Mouse (Mus musculus) right cerebral cortex, postnatal 4 days (tissue): ENCODE measurements around the gene Kcnk10.
"Not testable (repeated sequence)": the region's sequence is repeated elsewhere in the genome, so short reads cannot be mapped to it uniquely, and the experiment has no call there.

Experiments
- DNase-seq: peaks from one replicate; pipeline ENCODE4 v3.0.0-alpha.2; 2022

The Kcnk10 gene

DNA sequence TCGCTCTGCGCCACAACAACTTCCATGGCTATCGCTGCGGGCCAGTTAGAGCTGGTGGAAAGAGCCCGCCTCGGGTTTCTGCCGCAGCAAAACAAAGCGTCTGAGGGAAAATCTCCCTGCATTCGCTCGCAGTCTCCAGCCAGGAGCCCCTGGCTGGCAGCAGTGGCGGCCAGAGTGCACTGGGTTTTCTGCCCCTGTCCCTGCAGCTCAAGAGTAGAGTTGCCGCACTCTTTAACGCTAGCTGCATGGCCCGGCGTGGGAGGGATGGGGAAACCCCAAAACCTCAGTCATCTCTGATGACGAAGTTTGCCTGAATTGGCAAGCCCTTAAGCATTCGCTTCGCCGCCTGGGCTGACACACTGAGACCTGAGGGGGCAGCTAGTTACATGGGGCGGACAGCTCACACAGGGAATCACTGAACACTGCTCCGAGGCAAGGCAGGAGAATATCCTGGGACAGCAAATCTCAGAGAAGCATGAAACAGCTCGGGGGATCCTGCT lies at the start of gene Kcnk10:
Gene Kcnk10, minus strand, starts transcription at position 450 of the 500 bp plus-strand sequence.
- no peak for DNase-seq

DNA sequence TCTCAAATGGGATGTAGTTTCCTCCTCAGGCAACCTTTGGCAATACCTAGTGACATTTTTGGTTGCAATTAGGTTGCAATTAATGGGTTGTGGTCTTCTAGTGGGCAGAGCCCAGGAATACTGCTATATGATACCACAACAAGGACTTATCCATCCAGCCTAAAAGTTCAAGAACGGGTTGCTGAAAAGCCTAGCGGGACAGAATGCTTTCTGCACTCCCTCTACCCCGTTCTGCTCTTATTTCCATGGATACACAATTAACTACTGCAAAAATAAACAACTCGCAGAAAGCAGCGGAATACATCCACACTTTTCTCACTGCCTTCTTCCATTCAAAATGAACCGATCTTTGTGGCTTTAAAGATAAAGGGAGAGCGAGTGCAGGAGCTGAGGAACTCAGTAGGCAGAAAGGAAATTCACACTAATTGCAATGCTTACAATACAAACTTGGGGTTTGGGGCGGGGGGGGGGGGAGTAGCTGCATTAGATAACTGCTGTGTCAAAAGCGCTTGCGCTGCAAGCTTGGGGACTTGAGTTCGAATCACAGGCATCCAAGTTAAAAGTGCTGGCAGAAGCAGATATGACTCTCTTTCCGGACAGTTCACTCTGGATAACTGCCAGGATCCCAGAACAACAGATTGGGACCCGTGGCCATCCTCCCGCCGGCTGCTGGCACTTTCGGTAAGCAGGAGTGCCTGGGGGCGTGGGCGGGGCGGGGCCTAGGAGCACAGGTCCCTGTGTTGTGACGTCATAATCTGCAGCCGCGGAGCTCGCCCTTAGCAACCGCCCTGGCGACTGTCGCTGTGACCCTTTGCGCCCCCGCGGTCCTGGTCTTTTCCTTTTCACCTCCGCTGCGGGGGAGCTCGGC lies 49.5 kb upstream of the Kcnk10 start, which contains the start of gene Spata7:
Gene Spata7, plus strand, starts transcription at position 766 of the 868 bp plus-strand sequence.
- peak; percentile 81 for DNase-seq

DNA sequence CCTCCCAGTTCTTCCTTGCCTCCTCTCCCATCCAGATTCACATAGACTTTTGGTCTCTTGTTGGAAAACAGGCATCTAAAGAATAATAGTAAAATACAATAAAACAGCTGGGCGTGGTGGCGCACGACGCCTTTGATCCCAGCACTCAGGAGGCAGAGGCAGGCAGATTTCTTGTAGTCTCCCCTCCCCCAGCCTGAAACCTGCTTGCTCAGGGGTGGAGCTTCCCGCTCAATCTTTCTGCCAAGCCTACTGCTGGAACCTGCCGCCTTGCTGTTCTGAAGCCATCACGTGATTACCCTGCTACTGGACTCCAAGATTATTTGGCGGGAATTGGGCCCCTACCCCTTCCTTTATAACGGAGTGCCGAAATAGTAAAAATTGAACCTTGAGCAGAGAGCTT lies 45.2 kb upstream of the Kcnk10 start:
- DNase-seq = not testable (repeated sequence)

DNA sequence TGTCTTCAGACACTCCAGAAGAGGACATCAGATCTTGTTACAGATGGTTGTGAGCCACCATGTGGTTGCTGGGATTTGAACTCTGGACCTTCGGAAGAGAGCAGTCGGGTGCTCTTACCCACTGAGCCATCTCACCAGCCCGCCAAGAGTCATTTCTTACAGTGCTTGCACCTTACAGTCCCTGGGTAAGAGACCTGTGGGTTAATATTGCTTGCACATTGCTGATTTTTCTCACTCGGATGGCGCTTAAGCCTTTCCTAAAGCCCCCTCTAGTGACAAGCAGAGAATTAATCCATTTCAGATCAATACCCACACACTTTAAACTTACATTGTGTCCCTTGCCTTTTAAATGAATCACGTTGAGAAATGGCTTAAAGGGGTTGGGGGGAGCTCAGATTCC lies 42.8 kb upstream of the Kcnk10 start:
- peak; percentile 11 for DNase-seq

DNA sequence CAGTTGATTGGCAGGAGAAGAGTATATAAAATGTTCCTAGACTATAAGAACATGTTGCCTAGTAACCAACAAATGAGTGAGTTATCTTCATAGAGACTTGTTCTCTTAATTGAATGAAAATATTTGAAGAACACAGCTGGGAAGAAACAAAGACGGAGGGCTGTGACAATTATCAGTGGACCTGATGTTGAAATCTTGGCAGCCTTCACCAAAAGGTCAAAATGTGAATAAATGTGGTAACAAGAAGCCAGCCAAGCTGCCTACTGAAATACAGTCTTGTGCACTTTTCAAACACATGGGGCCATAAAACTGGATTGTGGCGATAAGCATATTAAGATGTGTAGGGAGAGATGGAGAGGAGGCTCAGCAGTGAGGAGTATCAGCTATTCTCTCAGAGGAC lies 41.4 kb upstream of the Kcnk10 start:
- no peak for DNase-seq

DNA sequence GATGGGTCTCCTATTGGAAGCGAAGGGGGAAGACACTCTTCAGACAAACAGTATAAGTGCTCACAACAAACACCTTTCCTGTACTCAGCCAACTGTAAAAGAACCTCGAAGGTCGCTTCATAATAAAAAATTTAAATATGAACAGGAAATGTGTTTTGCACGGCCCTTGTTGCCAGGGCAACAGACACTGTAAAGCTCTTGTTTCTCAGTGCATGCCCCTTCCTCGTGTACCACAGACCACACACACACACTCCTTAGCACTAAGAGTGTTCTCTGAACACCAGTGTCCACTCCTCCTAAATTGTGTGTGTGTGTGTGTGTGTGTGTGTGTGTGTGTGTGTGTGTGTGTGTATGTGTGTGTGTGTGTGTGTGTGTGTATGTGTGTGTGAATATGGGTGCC lies 37.6 kb upstream of the Kcnk10 start:
- no peak for DNase-seq

DNA sequence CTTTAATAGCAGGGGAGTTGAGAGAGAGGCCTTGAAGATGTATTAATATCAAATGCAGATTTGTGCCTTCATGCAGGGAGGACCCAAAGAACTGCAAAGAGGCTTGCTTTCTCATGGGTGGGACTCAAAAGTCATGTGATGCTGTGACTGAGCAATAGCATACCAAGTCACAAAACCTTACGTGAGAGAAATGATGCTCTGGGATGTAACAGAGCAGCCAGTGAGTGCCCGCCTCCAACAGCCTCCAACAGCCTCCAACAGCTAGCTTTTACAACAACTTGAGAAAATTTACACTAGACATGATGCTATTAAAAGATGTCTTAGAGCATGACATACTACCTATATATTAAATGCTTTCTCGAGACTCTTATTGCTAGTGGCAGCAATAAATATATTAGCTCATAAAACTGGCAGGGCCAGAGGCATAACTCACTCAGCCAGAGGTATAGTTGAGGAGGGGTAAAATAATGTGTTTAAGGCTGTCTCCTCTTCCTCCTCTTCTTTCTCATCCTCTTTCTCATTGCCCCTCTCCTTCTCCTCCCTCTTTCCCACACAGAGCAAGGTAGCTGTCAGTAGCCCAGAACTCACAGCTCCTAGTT lies 36.9 kb upstream of the Kcnk10 start:
- DNase-seq = no peak

DNA sequence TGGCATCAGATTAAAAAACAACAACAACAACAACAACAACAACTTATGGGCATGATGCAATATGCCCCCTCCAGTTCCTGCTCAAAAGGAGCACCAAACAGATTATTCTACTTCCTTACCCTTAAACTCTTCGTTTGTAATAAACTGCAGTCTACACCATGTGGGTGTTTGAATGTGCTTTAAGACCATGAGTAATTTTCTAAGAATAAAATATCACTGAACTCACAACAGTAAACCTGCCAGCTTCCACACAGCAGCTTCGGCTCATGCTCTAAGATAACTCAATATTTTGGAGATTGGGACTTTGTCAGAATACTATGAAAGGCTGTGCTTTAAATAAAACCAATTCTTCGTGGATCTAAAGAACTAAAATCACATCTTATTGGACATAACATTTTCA lies 32.2 kb upstream of the Kcnk10 start:
- DNase-seq = no peak

DNA sequence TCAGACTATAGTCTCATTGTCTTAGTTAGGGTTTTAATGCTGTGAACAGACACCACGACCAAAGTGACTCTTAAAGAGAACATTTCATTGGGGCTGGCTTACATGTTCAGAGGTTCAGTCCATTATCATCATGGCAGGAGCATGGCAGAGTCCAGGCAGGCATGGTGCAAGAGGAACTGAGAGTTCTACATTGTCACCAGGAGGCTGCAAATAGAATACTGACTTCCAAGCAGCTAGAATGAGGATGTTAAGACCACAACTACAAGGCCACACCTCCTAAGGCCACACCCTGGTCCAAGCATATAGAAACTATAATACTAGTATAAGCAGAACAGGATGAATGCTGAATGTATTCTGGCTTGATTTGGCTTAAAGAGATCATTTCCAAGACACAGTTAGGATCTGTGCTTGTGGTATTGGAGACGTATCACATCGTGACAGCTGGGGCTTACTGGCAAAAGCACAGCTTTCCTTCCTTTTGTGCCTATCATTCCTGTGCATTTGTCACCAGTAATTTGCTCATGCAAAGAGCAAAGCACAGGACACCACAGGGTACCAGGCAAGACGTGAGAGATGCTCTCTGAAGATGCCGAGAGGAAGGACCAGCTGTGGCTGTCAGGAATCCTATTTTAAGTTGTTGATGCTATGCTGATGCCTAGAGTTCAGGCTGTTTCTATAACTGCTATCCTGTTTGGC lies 28.6 kb upstream of the Kcnk10 start:
- no peak for DNase-seq

DNA sequence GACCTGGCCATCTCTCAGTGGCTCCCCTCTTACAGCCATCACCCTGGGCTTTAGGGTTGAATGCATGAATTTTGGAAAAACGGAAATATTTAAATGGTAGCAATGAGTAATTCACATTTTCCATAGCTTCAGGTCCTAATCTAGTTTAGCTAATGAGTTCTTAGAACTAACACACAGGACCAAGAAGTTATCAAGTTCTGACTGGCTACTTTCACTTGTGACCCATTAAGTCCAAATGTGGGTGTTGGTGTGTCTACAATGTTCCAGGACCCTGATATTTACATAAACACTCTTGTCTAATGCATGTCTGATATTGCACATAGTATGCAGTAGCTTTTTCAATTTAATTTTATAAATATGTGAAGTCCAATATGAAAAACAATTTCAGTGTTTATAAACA lies 27.2 kb upstream of the Kcnk10 start:
- no peak for DNase-seq

DNA sequence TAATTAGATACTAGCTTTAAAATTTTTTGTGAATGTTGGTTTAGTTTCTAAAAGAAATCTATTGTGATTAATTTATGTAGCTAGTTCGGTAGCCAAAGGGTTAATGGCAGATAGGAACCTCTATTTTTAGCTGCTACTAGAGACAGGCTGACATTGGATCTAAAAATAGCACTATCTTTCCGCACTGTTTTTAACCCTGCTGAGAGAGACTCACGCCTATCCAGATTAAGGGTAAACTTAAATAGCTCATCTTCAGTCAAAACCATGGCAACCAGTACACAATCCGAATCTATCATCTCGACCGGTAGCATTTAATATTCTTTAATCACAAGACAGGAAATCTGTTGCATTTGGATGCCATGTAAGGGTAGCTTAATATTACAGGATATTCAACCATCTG lies 24.0 kb upstream of the Kcnk10 start:
- DNase-seq = no peak

DNA sequence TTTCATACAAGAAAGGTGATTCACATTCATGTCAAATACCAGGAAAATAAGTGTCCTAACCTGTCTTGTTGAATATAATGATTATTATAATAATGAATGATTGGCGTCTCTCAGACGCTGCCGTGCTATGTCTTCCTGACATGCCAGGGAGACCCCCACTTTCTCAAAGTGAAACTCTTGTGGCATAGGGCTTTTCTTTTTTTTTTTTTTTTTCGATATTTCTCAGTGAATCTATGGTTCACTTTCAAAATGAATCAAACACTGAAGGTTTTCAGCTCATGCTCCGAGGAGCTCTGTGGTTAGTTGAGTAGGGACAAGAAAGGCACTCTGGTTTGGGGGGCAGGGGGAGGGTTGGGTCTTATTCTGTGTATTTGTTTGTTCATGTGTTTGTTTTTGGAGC lies 22.8 kb upstream of the Kcnk10 start:
- DNase-seq = no peak

DNA sequence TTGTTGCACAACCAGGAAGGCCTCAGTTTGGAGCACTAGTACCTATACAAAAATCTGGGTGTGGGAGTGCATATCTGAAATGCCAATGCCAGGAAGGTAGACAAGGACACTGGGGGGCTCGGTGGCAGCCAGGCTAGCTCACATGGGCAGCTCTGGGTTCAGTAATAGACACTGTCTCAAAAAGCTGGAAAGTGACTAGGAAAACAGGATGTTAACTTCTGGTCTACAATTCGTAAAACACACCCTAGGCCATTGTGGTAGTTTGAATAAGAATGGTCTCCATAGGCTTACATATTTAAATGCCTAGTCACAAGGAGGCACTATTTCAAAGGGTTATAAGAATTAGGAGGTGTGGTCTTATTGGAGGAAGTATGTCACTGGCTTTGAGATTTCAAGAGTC lies 12.9 kb upstream of the Kcnk10 start:
- DNase-seq = no peak

DNA sequence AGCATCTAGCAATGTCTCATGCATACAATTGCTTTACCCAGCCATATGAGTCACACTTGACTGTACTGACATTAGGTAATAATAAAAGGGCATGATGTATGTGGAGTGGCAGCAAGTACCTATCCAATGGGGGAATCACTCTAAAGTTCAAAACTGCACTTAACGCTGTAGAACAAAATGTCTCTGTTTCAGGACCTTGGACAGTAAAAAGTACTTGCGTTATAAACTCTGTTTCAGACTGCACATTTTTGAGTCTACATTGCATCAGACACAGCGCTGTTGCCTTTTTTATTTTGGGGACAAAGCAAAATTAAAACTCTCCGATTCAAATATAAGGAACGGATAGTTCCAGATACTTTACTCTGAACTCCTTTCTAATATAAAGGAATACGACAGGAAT lies 10.5 kb upstream of the Kcnk10 start:
- DNase-seq = no peak

DNA sequence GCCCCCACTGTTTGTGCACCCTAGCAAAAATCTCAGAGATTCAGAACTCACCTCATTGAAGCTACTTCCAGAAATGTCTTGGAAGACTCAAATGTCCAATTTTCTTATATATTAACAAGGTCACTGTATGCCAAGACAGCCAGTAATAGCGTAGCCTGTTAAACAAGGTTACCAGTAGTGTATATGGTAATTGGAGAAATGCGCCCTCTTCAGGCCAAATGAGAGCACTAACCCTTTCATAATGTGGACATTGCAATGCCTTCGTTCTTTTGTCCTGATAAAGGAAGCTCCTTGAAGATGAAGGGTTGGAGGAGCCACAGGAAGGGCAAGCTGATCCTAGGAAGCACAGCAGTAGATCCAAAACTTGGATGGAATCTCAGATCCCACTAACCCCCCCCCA lies 7.2 kb upstream of the Kcnk10 start:
- DNase-seq = no peak

DNA sequence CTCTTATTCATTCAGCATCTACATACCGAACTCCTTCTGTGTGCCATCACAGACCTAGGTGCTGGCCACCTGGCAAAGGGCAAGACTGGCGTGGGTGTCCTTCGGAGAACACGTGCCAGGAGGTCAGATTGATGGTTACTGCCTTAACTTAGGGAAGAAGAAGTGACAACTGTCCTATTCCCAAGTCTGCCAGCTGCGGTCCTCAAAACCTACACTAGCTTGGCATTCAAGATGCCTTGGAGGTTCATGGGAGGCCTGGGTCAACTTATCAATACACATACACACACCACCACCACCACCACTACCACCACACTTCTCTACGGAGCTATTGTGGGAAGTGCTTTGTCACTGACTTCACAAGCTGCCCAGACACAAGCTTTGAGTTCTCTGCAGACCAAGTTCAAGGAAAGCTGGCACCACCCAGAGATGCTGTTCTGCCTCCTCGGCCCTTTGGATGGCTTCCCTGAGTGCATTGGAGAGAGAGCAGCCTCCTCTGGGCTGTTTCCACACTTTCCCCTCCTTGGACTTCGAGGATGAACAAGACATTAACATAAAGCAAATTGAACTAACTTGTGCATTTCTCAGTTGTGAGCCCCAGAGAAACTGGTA lies 2.1 kb downstream of the Kcnk10 start:
- DNase-seq = no peak

DNA sequence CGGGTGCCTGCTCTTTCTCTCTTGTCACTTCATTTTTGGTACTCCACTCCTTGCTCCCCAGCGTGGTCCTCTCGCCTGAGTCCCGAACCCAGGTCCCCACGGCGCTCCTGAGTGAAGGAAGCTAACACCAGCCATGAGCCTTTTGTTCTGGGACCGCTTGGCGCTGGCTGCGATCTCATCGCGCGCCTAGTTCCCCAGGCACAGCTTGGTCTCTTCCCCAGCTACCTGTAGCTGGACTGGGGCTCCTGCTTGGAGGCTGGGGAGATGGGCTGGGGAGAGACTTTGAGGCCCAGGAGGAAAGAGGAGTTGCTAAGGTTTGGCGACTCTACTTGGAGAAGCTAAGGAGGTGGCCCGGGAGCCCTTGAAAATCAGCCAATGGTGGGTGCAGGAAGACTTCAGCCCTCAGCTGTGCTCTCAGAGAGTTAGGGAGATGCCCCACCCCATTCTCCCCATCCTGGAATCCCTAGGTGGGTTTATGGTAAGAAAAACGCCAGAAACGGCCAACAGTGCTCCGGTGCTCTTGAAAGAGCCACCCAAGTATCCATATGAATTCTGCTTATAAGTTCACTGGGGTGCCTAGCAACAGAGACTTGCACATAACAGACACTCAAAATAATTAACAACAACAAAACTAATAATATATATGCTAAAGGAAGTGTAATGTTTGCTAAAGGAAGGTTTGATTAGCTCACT lies 2.8 kb downstream of the Kcnk10 start:
- DNase-seq = no peak

DNA sequence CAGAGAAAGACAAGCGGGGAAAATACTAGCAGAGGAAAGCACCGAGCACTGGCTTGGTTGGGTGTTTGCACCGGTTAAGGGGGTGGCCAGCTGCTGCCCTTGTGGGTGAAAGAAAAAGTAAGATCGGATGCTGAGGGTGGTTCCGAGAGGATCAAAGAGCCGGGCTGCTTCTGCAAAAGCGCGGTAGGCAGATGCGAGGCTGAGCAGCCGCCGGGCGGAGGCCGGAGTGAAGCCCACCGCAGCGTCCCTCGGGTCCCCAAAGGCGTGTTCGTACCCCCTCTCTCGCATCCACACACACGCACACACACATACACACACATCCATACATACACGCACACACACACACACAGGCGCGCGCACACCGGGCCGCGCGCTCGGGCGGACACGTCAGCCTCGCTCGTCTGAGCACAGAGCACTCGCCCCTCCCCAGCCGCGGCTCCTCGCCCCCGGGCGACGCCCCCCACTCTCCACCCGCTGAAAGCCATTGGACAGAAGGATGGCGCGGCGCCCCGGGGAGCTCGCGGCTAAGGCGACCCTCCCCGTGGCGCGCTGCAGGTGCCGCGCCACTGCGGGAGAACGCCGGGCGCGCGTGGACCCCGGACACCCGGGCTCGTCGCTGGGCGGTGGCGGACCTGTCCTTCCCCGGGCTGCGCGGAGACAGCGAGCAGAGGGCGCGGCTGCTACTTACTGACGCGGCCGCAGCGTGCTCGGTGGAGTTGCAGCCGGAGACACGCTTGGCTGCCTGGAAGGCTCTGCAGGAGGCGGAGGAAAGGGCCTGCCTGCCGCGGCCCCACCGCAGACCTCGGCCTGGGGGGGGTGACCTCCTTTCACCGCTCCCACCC lies 3.5 kb downstream of the Kcnk10 start:
- peak; percentile 87 for DNase-seq

DNA sequence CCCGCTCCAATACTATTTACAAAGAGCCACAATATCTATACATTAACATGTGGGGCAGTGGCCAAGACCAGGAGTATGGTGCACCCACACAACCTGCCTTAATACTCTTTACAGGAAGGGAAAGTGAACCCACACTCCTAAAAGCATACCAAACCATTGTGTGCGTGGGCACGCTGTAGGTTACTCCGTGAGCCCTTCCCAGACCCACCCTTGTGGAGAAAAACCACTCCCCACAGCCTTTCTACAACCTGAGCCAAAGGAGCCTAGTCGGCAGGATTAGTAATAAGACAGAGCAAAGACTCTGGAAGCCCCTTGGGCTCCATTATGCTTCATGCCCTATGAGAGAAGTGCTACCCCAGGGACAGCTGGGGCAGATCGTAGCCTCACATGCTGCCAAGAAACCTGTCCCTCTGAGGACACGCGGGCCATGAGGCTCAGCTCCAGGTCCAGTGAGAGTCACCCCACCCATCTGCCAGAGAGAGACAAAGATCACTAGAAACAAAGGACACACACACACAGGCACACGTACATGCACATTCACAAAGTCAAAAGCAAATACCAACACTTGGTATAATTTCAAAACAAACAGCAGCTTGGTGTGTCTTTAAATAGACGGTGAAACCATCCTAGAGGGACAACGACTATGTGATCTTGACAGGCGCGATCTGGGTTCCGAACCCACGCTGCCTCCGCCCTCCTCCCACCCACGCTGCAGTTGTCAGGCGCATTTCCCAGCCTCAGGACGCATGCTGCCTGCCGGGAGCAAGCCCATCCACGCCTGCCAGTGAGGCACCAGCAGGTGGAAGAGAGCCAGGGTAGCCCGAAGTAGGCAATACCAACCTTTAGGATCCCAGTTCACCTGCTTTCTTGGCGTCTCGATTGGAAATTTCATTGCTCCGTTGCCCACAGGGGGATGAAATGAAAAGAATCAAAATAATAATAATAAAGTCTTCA lies 4.5 kb downstream of the Kcnk10 start:
- peak; percentile 76 for DNase-seq

DNA sequence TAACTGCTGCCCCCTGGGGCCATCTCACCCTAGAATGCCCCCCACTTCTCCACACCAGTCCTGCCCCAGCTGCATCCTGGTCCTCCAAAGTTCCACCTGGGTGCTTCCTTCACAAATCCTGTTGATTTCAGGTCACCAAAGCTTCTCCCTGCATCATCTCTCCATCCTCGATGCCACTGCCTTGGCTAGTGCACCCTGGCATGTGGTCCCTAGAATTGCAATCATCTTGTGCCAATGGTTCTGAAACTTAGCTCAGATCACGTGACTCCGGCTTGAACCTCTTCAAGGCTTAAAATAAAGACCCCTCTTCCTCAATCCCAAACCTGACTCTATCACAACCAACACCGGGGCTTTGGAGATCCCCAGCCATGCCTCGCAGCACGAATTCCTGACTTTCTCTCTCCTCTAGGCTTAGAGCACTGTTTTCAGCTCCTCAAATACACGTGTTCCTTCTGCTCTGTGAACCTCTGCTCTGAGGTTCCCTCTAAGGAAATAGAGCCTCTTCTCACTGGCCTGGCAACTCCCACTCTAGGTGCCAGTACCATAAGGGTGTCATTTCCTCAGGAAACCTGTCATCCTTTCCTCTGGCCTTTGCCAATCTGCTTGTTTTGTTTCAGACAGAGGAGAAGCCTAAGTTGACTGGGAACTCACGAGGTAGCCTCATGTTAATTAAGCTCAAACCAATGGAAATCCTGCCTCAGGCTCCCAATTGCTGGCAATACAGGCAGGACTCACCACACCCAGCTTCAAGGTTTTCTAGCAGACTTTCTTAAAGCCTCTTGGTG lies 6.0 kb downstream of the Kcnk10 start:
- DNase-seq = no peak
